Mouse (Mus musculus): Measurements from ENCODE around the gene Atg9b. TPM values are rescaled to one million over a fixed set of nuclear protein-coding genes. Genes with fewer than 3 reads are reported as not detected.
A peak's percentile ranks its signal among the peaks of the same experiment; 100 is the strongest.

Atg9b gene
- polyA plus RNA-seq, 1 experiment: 10.6 TPM

DNA sequence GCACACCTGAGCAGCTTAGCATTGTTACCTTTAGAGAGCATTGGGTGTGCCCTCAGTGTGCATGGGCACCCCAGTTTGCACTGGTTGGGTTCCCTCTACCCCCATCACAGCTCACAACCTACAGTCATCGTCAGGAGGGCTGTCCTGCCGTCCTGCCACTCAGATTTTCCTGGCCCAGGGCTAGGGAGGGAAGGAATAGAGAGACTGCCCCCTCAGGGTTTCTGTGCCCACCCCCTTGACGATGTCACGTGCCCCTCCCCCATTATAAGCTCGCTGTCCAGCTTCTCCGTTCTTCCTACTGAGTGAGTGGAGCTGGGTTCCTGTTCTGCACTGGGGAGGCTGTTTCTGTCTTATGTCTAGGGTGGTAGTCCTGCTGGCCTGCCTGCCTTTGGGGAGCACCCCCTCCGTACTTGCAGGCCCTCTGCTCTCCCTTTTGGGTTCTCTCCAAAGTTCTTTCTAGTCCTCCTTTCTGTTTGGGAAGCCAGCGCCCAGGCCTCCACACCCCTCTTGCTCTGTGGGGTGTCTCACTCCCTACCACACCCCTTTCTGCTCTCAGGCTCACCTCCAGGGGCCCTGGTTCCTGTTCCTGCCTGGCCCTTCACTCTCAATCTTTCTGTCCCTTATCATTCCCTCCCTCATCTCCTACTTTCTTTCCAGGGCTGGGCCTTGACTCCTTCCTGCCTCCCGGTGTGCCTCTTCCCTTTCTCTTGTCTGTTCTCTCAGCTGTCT is 34.8 kb upstream of the Atg9b start:
- Histone ChIP-seq H3K27me3 (ENCODE audit: control insufficient read depth, insufficient read depth, low read length, poor library complexity, severe bottlenecking) (no peaks in the 10 kb centered on the region), H3K9ac (ENCODE audit: low read depth, poor library complexity, severe bottlenecking) (no peak overlapping the region), H3K36me3 (ENCODE audit: control insufficient read depth, insufficient read depth, low read length, poor library complexity, severe bottlenecking) (peaks cover 5% of the 10 kb centered on the region; the same call in 1 of the 2 replicates), H3K9me3 (replicated peaks; ENCODE audit: control insufficient read depth, insufficient read depth, low read length, poor library complexity, severe bottlenecking) (no peaks in the 10 kb centered on the region), H3K4me3 (ENCODE audit: low read depth, low read length) (no peak overlapping the region), H3K4me1 (ENCODE audit: control insufficient read depth, insufficient read depth, low read length) (peaks cover 10% of the 10 kb centered on the region), H3K27ac (ENCODE audit: insufficient read depth, low read length) (peak overlapping the region; percentile 11; the same call in 1 of the 2 replicates)
- TF ChIP-seq POLR2A (IDR thresholded peaks at IDR 0.05; ENCODE audit: insufficient read depth, low read length): no peak
- TF ChIP-seq CTCF (IDR thresholded peaks at IDR 0.05; ENCODE audit: low read depth, low read length): no peak
- TF ChIP-seq EP300 (IDR thresholded peaks at IDR 0.05; ENCODE audit: insufficient read depth, low read depth, low read length): no peak

GRCm38 (mm10) chr5:24426037-24426432 is 34.1 kb upstream of the Atg9b start:
- H3K9me3 ChIP-seq (replicated peaks; ENCODE audit: control insufficient read depth, insufficient read depth, low read length, poor library complexity, severe bottlenecking): no peaks in the 10 kb centered on the region
- H3K27me3 ChIP-seq (ENCODE audit: control insufficient read depth, insufficient read depth, low read length, poor library complexity, severe bottlenecking): no peaks in the 10 kb centered on the region
- peak overlapping the region; percentile 81 for H3K9ac ChIP-seq (ENCODE audit: low read depth, poor library complexity, severe bottlenecking)
- TF ChIP-seq EP300 (IDR thresholded peaks at IDR 0.05; ENCODE audit: insufficient read depth, low read depth, low read length): no peak
- TF ChIP-seq CTCF (IDR thresholded peaks at IDR 0.05; ENCODE audit: low read depth, low read length): no peak
- no peak for TF ChIP-seq POLR2A (IDR thresholded peaks at IDR 0.05; ENCODE audit: insufficient read depth, low read length)
- no peak overlapping the region for H3K27ac ChIP-seq (ENCODE audit: insufficient read depth, low read length)
- peak overlapping the region; percentile 72 for H3K4me3 ChIP-seq (ENCODE audit: low read depth, low read length)
- H3K36me3 ChIP-seq (ENCODE audit: control insufficient read depth, insufficient read depth, low read length, poor library complexity, severe bottlenecking): no peaks in the 10 kb centered on the region
- H3K4me1 ChIP-seq (ENCODE audit: control insufficient read depth, insufficient read depth, low read length): peaks cover 10% of the 10 kb centered on the region

DNA sequence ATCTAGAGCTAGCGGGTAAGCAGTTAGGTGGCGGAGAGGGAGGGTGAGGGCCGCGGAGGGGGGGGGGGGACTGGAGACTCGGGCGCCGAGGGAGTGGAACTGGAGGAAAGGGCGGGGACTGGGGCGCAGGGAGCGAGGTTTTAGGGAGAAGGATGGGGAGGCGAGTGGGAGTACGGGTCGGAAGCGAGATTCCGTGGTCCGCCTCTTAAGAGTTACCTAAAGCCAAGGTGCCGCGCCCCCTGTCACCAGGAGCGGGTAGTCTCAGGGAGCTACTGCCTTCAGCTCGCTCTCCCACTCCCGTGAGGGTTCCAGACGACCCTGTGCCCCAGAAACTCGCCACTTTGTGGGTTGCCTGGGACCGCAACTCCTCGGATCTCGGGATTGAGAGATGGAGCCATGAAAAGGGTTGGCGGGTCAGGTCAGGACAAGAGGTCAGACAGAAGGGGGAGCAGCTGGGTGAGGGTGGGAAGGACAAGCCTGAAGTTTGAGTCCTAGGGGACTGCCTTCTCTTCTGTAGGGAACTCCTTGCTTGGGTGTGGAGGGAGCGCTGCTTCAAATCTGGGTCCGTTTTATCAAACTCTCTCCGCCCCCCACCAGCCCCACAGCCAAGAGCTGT is 33.6 kb upstream of the Atg9b start:
- Histone ChIP-seq H3K9me3 (replicated peaks; ENCODE audit: control insufficient read depth, insufficient read depth, low read length, poor library complexity, severe bottlenecking) (no peaks in the 10 kb centered on the region), H3K27ac (ENCODE audit: insufficient read depth, low read length) (no peak overlapping the region), H3K36me3 (ENCODE audit: control insufficient read depth, insufficient read depth, low read length, poor library complexity, severe bottlenecking) (no peaks in the 10 kb centered on the region), H3K9ac (ENCODE audit: low read depth, poor library complexity, severe bottlenecking) (peak overlapping the region; percentile 81), H3K27me3 (ENCODE audit: control insufficient read depth, insufficient read depth, low read length, poor library complexity, severe bottlenecking) (no peaks in the 10 kb centered on the region), H3K4me1 (ENCODE audit: control insufficient read depth, insufficient read depth, low read length) (peaks cover 10% of the 10 kb centered on the region), H3K4me3 (ENCODE audit: low read depth, low read length) (peak overlapping the region; percentile 72)
- TF ChIP-seq CTCF (IDR thresholded peaks at IDR 0.05; ENCODE audit: low read depth, low read length) (peak; percentile 2), POLR2A (IDR thresholded peaks at IDR 0.05; ENCODE audit: insufficient read depth, low read length) (no peak)

- Histone ChIP-seq H3K4me3 (ENCODE audit: low read depth, low read length) (peak overlapping the region; percentile 79), H3K27me3 (ENCODE audit: control insufficient read depth, insufficient read depth, low read length, poor library complexity, severe bottlenecking) (no peaks in the 10 kb centered on the region), H3K4me1 (ENCODE audit: control insufficient read depth, insufficient read depth, low read length) (peaks cover 10% of the 10 kb centered on the region), H3K27ac (ENCODE audit: insufficient read depth, low read length) (no peak overlapping the region), H3K9me3 (replicated peaks; ENCODE audit: control insufficient read depth, insufficient read depth, low read length, poor library complexity, severe bottlenecking) (no peaks in the 10 kb centered on the region), H3K9ac (ENCODE audit: low read depth, poor library complexity, severe bottlenecking) (peak overlapping the region; percentile 81), H3K36me3 (ENCODE audit: control insufficient read depth, insufficient read depth, low read length, poor library complexity, severe bottlenecking) (no peaks in the 10 kb centered on the region)
- no peak for TF ChIP-seq CTCF (IDR thresholded peaks at IDR 0.05; ENCODE audit: low read depth, low read length)
- TF ChIP-seq EP300 (IDR thresholded peaks at IDR 0.05; ENCODE audit: insufficient read depth, low read depth, low read length): no peak
- no peak for TF ChIP-seq POLR2A (IDR thresholded peaks at IDR 0.05; ENCODE audit: insufficient read depth, low read length)
Observed at GRCm38 (mm10) chr5:24424861-24425411, 33.0 kb upstream of the Atg9b start.

GRCm38 (mm10) chr5:24424004-24424781 is 32.2 kb upstream of the Atg9b start:
- H3K9ac ChIP-seq (ENCODE audit: low read depth, poor library complexity, severe bottlenecking): peak overlapping the region; percentile 81
- peak overlapping the region; percentile 24; the same call in 1 of the 2 replicates for H3K27ac ChIP-seq (ENCODE audit: insufficient read depth, low read length)
- H3K9me3 ChIP-seq (replicated peaks; ENCODE audit: control insufficient read depth, insufficient read depth, low read length, poor library complexity, severe bottlenecking): no peaks in the 10 kb centered on the region
- peak overlapping the region; percentile 79 for H3K4me3 ChIP-seq (ENCODE audit: low read depth, low read length)
- peaks cover 10% of the 10 kb centered on the region for H3K4me1 ChIP-seq (ENCODE audit: control insufficient read depth, insufficient read depth, low read length)
- TF ChIP-seq CTCF (IDR thresholded peaks at IDR 0.05; ENCODE audit: low read depth, low read length) (no peak), EP300 (IDR thresholded peaks at IDR 0.05; ENCODE audit: insufficient read depth, low read depth, low read length) (no peak), POLR2A (IDR thresholded peaks at IDR 0.05; ENCODE audit: insufficient read depth, low read length) (no peak)
- H3K27me3 ChIP-seq (ENCODE audit: control insufficient read depth, insufficient read depth, low read length, poor library complexity, severe bottlenecking): no peaks in the 10 kb centered on the region
- no peaks in the 10 kb centered on the region for H3K36me3 ChIP-seq (ENCODE audit: control insufficient read depth, insufficient read depth, low read length, poor library complexity, severe bottlenecking)
